Mouse (Mus musculus): ENCODE results near the gene Map7d1. TPM values are rescaled to one million over a fixed set of nuclear protein-coding genes. Genes with fewer than 3 reads are reported as not detected.

Map7d1 gene
- total RNA-seq, 2 experiments from 2014 or later, result 56.3 to 63.1 TPM

- DNase-seq (ENCODE audit: low spot score in 2 of 2), result no peak
Measured at GRCm38 (mm10) chr4:126275081-126275480, 18.9 kb upstream of the Map7d1 start.

- no peak for DNase-seq (ENCODE audit: low spot score in 2 of 2)
Measured at GRCm38 (mm10) chr4:126273753-126274152, 17.6 kb upstream of the Map7d1 start.

- no peak for DNase-seq (ENCODE audit: low spot score in 2 of 2)
Measured at GRCm38 (mm10) chr4:126269292-126269691, 13.1 kb upstream of the Map7d1 start.

- peak; percentile 98 for DNase-seq (ENCODE audit: low spot score in 2 of 2)
Measured at GRCm38 (mm10) chr4:126262119-126262807, 6.1 kb upstream of the Map7d1 start, which contains the start of gene Trappc3. TSS of gene Trappc3 (plus strand) at chr4:126262325.

GRCm38 (mm10) chr4:126261675-126262074 is 5.5 kb upstream of the Map7d1 start:
- DNase-seq (ENCODE audit: low spot score in 2 of 2), result no peak

- no peak for DNase-seq (ENCODE audit: low spot score in 2 of 2)
Measured at GRCm38 (mm10) chr4:126261266-126261665, 5.1 kb upstream of the Map7d1 start.

- peak; percentile 65 to 69 for DNase-seq (ENCODE audit: low spot score in 2 of 2)
Measured at GRCm38 (mm10) chr4:126260520-126261201, 4.5 kb upstream of the Map7d1 start.

- peak; percentile 57 to 65 for DNase-seq (ENCODE audit: low spot score in 2 of 2)
Measured at GRCm38 (mm10) chr4:126259523-126260160, 3.5 kb upstream of the Map7d1 start.

GRCm38 (mm10) chr4:126259063-126259462 is 2.9 kb upstream of the Map7d1 start:
- DNase-seq (ENCODE audit: low spot score in 2 of 2), result no peak

- peak; percentile 45 to 49 for DNase-seq (ENCODE audit: low spot score in 2 of 2)
Measured at GRCm38 (mm10) chr4:126256967-126257881, 1.1 kb upstream of the Map7d1 start.

- peak in 1 of 2 experiments; percentile 47 for DNase-seq (ENCODE audit: low spot score in 2 of 2)
Measured at GRCm38 (mm10) chr4:126255113-126256001, 786 bp downstream of the Map7d1 start.

GRCm38 (mm10) chr4:126254315-126255112 is 1.6 kb downstream of the Map7d1 start:
- no peak for DNase-seq (ENCODE audit: low spot score in 2 of 2)

- no peak for DNase-seq (ENCODE audit: low spot score in 2 of 2)
Measured at GRCm38 (mm10) chr4:126253637-126254272, 2.4 kb downstream of the Map7d1 start.

- no peak for DNase-seq (ENCODE audit: low spot score in 2 of 2)
Measured at GRCm38 (mm10) chr4:126252411-126253237, 3.5 kb downstream of the Map7d1 start.

- peak in 1 of 2 experiments; percentile 38 for DNase-seq (ENCODE audit: low spot score in 2 of 2)
Measured at GRCm38 (mm10) chr4:126251655-126252254, 4.4 kb downstream of the Map7d1 start.

GRCm38 (mm10) chr4:126250659-126251058 is 5.5 kb downstream of the Map7d1 start:
- no peak for DNase-seq (ENCODE audit: low spot score in 2 of 2)

- no peak for DNase-seq (ENCODE audit: low spot score in 2 of 2)
Measured at GRCm38 (mm10) chr4:126248261-126248868, 7.8 kb downstream of the Map7d1 start.
